Mouse (Mus musculus): Measurements from ENCODE around the gene Ppif. TPM values are rescaled to one million over a fixed set of nuclear protein-coding genes. Genes with fewer than 3 reads are reported as not detected.
A peak's percentile ranks its signal among the peaks of the same experiment; 100 is the strongest.

Ppif gene
- total RNA-seq (2021), result 10 to 100 TPM; 26.0 to 43.4 TPM
- long read RNA-seq, experiment 1, transcript Ppif-201 (6 exons, 1,549 nt), result major isoform, 105 of 110 reads
- long read RNA-seq, experiment 1, partial matches to known transcripts, result 2 of 110 reads
- long read RNA-seq, experiment 1, other reads (novel, unspliced or antisense), result 3 of 110 reads
- long read RNA-seq, experiment 2, transcript Ppif-201 (6 exons, 1,549 nt), result major isoform, 106 of 117 reads
- long read RNA-seq, experiment 2, partial matches to known transcripts, result 3 of 117 reads
- long read RNA-seq, experiment 2, other reads (novel, unspliced or antisense), result 8 of 117 reads

DNA sequence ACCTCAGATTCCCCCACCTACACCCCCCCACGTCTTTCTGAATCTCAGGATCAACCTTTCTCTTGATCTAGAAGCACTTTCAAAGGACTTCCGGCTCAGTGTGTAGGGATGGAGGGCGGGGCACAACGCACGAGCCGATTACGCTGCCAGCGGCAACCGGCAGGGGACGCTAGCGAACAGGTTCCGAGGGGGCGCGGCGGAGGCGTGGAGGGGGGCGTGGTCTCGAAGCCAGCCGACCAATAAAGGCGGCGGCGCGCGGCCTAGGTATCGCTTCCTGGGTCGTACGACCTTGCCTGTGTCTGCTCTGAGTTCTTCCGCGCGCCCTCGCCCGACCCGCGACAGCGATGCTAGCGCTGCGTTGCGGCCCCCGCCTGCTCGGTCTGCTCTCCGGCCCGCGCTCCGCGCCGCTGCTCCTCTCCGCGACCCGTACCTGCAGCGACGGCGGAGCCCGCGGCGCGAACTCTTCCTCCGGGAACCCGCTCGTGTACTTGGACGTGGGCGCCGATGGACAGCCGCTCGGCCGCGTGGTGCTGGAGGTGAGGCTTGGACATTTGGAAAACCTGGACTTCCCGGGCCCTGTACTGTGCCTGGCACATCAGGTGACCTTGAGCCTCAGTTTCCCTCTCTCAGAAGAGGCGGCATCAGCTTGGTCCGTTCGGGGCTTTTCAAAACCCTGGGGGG lies at the start of gene Ppif:
Gene Ppif (plus strand): TSS at position 267 of the 681 bp plus-strand sequence.
- peak within 1 kb of the TSS; percentile 90 for H3K27ac ChIP-seq
- intact Hi-C loops (cut with DNase I), result no loop called here
- peak; percentile 97 for DNase-seq
- peak; percentile 97 for TF ChIP-seq CTCF (IDR thresholded peaks at IDR 0.05)
- H3K4me3 ChIP-seq, result peak within 1 kb of the TSS; percentile 93

DNA sequence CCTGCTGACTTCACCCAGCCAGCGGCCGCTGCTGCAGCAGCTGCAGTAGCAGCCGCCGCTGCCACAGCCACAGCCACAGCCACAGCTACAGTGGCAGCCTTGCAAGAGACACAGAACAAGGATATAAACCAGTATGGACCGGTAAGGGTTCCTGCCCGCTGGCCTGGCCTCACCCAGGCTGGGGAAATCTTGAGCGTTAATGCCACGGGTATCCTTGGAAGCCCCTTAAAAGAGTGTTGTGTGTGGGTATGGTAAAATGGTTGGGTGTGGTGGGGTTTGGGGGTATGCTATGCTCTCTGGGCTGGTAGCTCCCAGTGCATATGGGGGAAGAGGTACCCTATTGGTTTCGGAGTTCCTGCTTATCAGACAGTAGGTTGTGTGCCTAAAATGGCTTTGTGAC lies 48.2 kb upstream of the Ppif start:
- no peak for DNase-seq
- TF ChIP-seq CTCF (IDR thresholded peaks at IDR 0.05), result no peak
- H3K4me3 ChIP-seq, result no peak overlapping the region
- H3K27ac ChIP-seq, result peak overlapping the region; percentile 1; the same call in 1 of the 2 replicates
- intact Hi-C loops (cut with DNase I), result no loop called here

DNA sequence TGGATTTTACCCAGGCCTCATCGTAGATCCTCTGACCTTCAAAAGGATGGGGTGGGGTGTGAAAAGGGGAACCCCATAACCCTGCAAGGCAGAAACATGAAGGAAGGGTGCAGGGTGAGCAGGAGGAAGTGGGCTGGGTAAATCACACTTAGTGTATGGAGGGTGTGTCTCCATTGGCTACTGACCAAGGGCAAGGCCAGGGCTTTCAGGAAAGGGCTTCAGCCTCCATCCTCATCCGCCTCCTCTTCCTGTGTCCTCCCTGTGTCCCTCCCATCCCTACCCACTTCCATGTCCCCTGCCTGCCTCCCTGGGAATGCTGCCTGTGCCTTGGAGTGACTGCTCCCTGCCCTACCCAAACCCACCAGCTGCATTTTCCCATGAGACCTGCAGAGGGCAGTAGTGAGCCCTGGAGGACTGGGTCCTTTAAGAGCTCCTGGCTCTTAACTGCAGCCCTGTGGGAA lies 47.8 kb upstream of the Ppif start:
- intact Hi-C loops (cut with DNase I), result no loop called here
- H3K4me3 ChIP-seq, result no peak overlapping the region
- TF ChIP-seq CTCF (IDR thresholded peaks at IDR 0.05), result peak; percentile 91
- DNase-seq, result peak; percentile 65
- H3K27ac ChIP-seq, result peak overlapping the region; percentile 28

DNA sequence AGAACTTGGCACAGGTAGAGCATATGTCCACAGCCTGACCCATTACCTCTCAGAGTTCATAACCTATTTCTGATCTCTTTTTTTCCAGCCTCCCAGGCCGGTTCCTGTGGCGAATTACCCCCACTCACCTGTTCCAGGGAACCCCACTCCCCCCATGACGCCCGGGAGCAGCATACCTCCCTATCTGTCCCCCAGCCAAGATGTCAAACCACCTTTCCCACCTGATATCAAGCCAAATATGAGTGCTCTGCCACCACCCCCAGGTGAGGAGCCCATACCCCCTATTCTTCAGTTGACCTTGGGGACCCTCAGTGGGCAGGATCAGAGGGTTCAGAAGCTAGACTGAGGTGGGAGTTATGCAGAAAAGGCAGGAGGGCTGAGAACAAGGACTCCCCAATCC lies 42.8 kb upstream of the Ppif start:
- Histone ChIP-seq H3K27ac (no peak overlapping the region), H3K4me3 (no peak overlapping the region)
- TF ChIP-seq CTCF (IDR thresholded peaks at IDR 0.05), result no peak
- DNase-seq, result no peak
- intact Hi-C loops (cut with DNase I), result no loop called here

DNA sequence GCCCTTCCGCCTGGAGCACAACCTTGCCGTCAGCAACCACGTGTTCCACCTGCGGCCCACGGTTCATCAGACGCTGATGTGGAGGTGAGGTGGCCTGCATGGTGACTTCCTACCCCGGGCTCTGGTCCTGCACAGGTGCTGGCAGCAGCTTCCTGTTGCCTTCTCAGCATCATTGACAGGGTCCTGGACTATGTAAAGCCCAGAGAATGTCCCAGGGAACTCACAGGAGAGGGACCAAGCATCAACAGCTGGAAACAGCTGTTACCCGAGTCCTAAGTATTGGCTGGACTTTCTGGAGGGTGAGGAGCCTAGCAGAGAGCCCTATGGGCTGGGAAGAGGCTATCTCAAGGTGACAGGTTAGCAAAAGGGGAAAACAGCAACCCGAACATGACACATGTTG lies 42.0 kb upstream of the Ppif start:
- TF ChIP-seq CTCF (IDR thresholded peaks at IDR 0.05), result no peak
- no peak for DNase-seq
- intact Hi-C loops (cut with DNase I), result no loop called here
- Histone ChIP-seq H3K27ac (no peak overlapping the region), H3K4me3 (no peak overlapping the region)

DNA sequence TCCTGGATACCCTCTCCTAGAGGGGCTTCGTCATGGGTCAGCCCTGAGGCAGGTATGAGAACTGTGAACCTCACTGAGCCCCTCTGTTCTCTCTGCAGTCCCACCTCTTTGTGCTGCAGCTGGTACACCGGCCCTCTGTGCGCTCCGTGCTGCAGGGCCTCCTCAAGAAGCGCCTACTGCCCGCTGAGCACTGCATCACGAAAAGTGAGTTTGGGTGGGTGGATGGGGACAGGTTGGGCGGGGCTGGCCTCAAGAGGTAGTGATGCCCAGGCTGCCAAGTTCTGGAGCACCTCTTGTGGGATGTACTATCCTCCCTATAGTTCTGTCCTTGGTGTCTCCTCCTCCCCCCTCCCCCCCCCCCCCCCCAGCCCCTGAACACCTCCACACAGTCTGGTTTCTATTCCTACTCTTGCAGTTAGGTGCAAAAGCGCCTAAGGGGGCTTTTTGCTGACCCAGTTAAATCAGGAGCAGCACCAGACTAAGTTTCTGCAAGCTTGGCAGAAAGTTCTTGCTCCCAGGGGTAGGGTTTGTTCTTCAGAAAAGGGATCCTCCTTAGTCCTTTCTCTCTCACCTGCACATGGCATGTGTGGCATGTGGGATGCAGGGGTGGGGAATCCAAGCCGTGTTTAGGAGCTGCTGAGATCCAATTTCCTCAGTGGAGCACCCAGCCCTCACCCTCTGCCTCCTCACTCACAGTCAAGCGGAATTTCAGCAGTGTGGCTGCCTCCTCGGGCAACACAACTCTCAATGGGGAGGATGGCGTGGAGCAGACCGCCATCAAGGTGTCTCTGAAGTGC lies 39.4 kb upstream of the Ppif start:
- intact Hi-C loops (cut with DNase I), result no loop called here
- no peak for DNase-seq
- no peak overlapping the region for H3K27ac ChIP-seq
- no peak overlapping the region for H3K4me3 ChIP-seq
- TF ChIP-seq CTCF (IDR thresholded peaks at IDR 0.05), result no peak

DNA sequence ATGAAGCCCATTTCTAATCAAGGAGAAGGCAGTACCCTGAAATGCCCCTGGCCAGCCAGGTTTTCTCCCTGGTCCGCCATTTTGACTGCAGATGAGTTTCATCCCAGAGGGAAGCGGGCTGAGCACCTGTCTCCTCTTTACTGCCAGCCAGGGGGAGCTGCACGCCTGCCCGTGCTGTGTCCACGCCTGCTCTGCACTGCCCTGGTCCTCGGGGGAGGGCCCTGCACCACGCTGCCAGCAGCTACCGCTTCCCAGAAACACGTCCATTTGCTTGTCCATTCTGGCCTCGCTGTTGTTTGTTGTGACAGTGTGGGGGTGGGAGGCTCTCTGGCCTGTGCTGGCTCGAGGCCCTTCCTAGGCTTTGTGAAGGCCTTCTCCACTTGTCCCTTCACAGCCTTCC lies 33.3 kb upstream of the Ppif start:
- H3K4me3 ChIP-seq, result no peak overlapping the region
- intact Hi-C loops (cut with DNase I), result no loop called here
- no peak overlapping the region for H3K27ac ChIP-seq
- peak; percentile 34 for DNase-seq
- TF ChIP-seq CTCF (IDR thresholded peaks at IDR 0.05), result peak; percentile 32

DNA sequence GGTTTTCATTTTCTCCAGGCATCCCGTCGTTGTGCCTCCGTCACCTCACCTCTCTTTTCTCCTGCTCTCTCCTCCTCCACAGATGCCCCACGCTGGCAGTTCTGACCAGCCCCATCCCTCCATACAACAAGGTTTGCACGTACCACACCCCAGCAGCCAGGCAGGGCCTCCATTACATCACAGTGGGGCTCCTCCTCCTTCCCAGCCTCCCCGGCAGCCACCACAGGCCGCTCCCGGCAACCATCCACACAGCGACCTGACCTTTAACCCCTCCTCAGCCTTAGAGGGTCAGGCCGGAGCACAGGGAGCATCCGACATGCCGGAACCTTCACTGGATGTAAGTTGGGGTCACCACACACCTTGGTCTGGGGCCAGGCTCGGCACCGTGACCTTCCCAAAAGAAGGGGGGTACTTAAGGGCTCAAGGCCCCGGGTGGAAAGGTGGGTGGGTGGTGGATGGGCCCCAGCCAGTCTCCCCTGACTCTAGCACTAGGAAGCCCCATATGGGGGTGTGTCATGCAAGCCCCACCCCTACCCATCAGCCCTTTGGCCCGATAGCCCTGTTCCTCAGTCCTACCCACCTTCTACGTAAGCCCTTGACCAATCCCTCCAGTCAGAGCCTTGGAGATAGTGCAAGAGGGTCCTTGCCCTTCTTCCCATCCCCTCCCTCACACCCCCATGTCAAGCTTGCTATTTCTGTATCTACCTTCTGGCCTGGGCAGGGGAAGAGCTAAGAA lies 32.6 kb upstream of the Ppif start:
- no peak for DNase-seq
- Histone ChIP-seq H3K27ac (no peak overlapping the region), H3K4me3 (no peak overlapping the region)
- intact Hi-C loops (cut with DNase I), result no loop called here
- no peak for TF ChIP-seq CTCF (IDR thresholded peaks at IDR 0.05)

DNA sequence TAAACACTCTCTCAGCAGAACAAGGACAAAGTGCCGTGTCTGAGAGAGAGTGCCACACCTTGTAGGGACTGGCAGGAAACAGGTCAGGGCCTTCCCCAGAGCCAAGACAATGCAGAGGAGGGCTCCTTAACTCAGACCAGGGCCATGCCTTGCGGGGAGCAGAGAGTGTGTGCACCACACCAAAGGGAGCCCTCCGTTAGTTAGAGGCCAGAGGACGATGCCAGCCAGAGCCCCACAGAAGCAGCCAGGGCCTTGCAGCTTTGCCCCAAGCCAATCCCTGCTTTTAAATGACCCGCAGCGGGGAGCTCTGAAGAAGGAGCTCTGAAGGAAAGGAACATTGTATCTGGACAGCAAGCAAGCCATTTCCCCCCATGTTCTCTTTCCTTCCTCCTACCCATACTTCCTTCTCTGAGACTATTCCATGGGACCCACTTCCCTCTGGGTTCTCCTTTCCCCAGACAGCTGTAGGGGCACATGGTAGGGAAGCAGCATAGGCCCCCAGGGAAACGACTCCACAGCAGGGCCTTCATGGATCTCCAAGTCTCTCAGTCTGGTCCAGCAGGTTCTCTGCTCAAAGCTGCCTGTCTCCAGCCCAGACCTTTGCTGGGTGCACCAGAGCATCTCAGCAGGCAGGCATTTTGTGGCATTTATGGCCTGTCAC lies 30.2 kb upstream of the Ppif start:
- intact Hi-C loops (cut with DNase I), result loop anchor here (1.0 kb wide), 1 partner anchor 202 kb away; no protein-coding TSS in a partner anchor
- no peak for DNase-seq
- Histone ChIP-seq H3K4me3 (no peak overlapping the region), H3K27ac (no peak overlapping the region)
- no peak for TF ChIP-seq CTCF (IDR thresholded peaks at IDR 0.05)

DNA sequence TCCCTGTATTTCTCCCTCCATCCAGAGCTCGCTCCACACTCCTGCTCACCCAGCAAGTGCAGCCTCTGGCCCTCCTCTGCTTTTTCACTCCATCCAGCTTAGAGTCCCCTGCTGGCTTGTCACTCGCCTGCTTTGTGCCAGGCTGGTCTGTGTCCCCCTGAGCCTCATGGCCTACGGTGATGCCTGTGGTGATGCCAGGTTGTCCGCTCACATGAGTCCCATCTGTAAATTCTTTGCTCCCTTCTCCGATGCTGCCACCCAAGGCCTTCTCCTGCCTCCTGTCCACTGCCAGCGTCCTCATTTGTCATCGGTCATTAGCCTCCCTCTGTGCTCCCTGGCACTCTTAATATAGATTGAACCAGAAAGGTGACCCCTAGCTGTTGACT lies 29.7 kb upstream of the Ppif start:
- DNase-seq, result no peak
- intact Hi-C loops (cut with DNase I), result no loop called here
- TF ChIP-seq CTCF (IDR thresholded peaks at IDR 0.05), result no peak
- Histone ChIP-seq H3K4me3 (no peak overlapping the region), H3K27ac (no peak overlapping the region)

DNA sequence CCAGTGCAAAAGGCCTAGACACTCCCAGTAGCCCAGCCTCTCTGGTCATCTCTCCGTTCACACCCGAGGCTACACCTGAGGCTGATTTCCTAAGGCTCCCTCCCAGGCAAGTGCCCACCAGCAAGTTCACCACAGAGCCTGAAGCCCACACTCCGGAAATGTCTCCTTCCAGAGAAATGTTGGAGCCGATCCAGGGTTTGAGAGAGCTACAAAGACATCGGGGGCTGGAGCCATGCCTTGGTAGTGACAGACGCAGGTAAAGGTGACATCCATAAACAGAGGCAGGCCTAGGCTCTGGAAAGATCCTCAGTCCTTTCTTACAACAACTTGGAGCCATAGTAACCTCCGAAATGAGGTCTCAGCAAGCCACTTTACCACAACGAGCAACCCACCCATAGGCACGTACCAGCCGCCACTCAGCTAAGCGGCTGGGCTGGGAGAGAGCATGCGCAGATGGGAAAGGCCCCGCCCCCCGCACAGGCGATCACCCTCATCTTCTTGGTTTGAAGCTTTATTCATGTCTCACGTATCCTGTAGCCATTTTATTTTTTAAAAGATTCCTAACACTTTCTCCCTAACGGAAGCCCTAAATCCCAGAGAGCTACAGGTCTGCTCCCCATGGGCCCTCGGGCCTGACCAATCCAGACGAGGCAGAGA lies 28.5 kb upstream of the Ppif start:
- Histone ChIP-seq H3K27ac (no peak overlapping the region), H3K4me3 (no peak overlapping the region)
- TF ChIP-seq CTCF (IDR thresholded peaks at IDR 0.05), result no peak
- DNase-seq, result no peak
- intact Hi-C loops (cut with DNase I), result no loop called here

Data from gastrocnemius, adult 2 months (tissue).